Mouse (Mus musculus): ENCODE results near the gene Synpo2l. TPM values are rescaled to one million over a fixed set of nuclear protein-coding genes. Genes with fewer than 3 reads are reported as not detected.

The Synpo2l gene
- polyA plus RNA-seq, 1 experiment from 2014 or later, result 0.32 TPM

GRCm38 (mm10) chr14:20667469-20667868 lies 685 bp downstream of the Synpo2l start:
- DNase-seq (ENCODE audit: low spot score), result no peak

GRCm38 (mm10) chr14:20664436-20664835 lies 3.7 kb downstream of the Synpo2l start:
- H3K4me1 ChIP-seq (replicated peaks; ENCODE audit: insufficient read depth, low read length), result peaks cover 5% of the 10 kb centered on the region; the same call in 1 of the 2 replicates
- no peaks in the 10 kb centered on the region for H3K27me3 ChIP-seq (ENCODE audit: insufficient read depth, low read length)
- DNase-seq (ENCODE audit: low spot score) (no peak), ATAC-seq (replicated peaks; ENCODE audit: low FRiP score, low read depth) (no peak)
- H3K27ac ChIP-seq, result no peak overlapping the region
- H3K9ac ChIP-seq (ENCODE audit: low read depth, low read length), result no peak overlapping the region
- WGBS, result 63% methylated on average over 3 of the region's 3 CpGs
- H3K4me2 ChIP-seq (ENCODE audit: low read length), result no peak overlapping the region
- no peak for TF ChIP-seq CTCF (IDR thresholded peaks at IDR 0.05; ENCODE audit: low read depth)
- H3K36me3 ChIP-seq (ENCODE audit: insufficient read depth, low read length), result no peaks in the 10 kb centered on the region
- H3K4me3 ChIP-seq (replicated peaks; ENCODE audit: low read depth, low read length), result no peak overlapping the region
- no peaks in the 10 kb centered on the region for H3K9me3 ChIP-seq (replicated peaks; ENCODE audit: low read length)

More at GRCm38 (mm10) chr14:20667469-20667868, 685 bp downstream of the Synpo2l start:
- Histone ChIP-seq H3K27me3 (ENCODE audit: insufficient read depth, low read length) (no peaks in the 10 kb centered on the region), H3K4me2 (ENCODE audit: low read length) (no peak overlapping the region), H3K4me1 (replicated peaks; ENCODE audit: insufficient read depth, low read length) (0 out of 2 replicates have a peak, but pooled peaks cover 3% of the 10 kb centered on the region), H3K36me3 (ENCODE audit: insufficient read depth, low read length) (no peaks in the 10 kb centered on the region), H3K9me3 (replicated peaks; ENCODE audit: low read length) (no peaks in the 10 kb centered on the region), H3K4me3 (replicated peaks; ENCODE audit: low read depth, low read length) (no peak overlapping the region), H3K9ac (ENCODE audit: low read depth, low read length) (no peak overlapping the region), H3K27ac (no peak overlapping the region)
- no peak for ATAC-seq (replicated peaks; ENCODE audit: low FRiP score, low read depth)
- no peak for TF ChIP-seq CTCF (IDR thresholded peaks at IDR 0.05; ENCODE audit: low read depth)
- 64% methylated on average over 1 of the region's 1 CpGs for WGBS

GRCm38 (mm10) chr14:20663601-20664000 lies 4.6 kb downstream of the Synpo2l start:
- H3K27ac ChIP-seq, result no peak overlapping the region
- H3K9ac ChIP-seq (ENCODE audit: low read depth, low read length), result no peak overlapping the region
- H3K36me3 ChIP-seq (ENCODE audit: insufficient read depth, low read length), result no peaks in the 10 kb centered on the region
- peaks cover 5% of the 10 kb centered on the region; the same call in 1 of the 2 replicates for H3K4me1 ChIP-seq (replicated peaks; ENCODE audit: insufficient read depth, low read length)
- ATAC-seq (replicated peaks; ENCODE audit: low FRiP score, low read depth), result no peak
- no peak overlapping the region for H3K4me3 ChIP-seq (replicated peaks; ENCODE audit: low read depth, low read length)
- H3K4me2 ChIP-seq (ENCODE audit: low read length), result no peak overlapping the region
- DNase-seq (ENCODE audit: low spot score), result no peak
- WGBS, result 80% methylated on average over 2 of the region's 2 CpGs
- no peaks in the 10 kb centered on the region for H3K9me3 ChIP-seq (replicated peaks; ENCODE audit: low read length)
- H3K27me3 ChIP-seq (ENCODE audit: insufficient read depth, low read length), result no peaks in the 10 kb centered on the region
- no peak for TF ChIP-seq CTCF (IDR thresholded peaks at IDR 0.05; ENCODE audit: low read depth)

- Histone ChIP-seq H3K4me2 (ENCODE audit: low read length) (no peak overlapping the region), H3K4me3 (replicated peaks; ENCODE audit: low read depth, low read length) (no peak overlapping the region), H3K36me3 (ENCODE audit: insufficient read depth, low read length) (no peaks in the 10 kb centered on the region), H3K27ac (no peak overlapping the region), H3K9me3 (replicated peaks; ENCODE audit: low read length) (no peaks in the 10 kb centered on the region), H3K4me1 (replicated peaks; ENCODE audit: insufficient read depth, low read length) (peaks cover 5% of the 10 kb centered on the region; the same call in 1 of the 2 replicates), H3K27me3 (ENCODE audit: insufficient read depth, low read length) (no peaks in the 10 kb centered on the region), H3K9ac (ENCODE audit: low read depth, low read length) (no peak overlapping the region)
- TF ChIP-seq CTCF (IDR thresholded peaks at IDR 0.05; ENCODE audit: low read depth), result no peak
- WGBS, result 94% methylated on average over 3 of the region's 3 CpGs
- ATAC-seq (replicated peaks; ENCODE audit: low FRiP score, low read depth) (no peak), DNase-seq (ENCODE audit: low spot score) (no peak)
Observed at GRCm38 (mm10) chr14:20662740-20663139, 5.4 kb downstream of the Synpo2l start.

GRCm38 (mm10) chr14:20661661-20662331 lies 6.4 kb downstream of the Synpo2l start:
- DNase-seq (ENCODE audit: low spot score), result peak; percentile 47
- 12% methylated on average over 19 of the region's 19 CpGs for WGBS
- ATAC-seq (replicated peaks; ENCODE audit: low FRiP score, low read depth), result peak; percentile 38
- H3K9ac ChIP-seq (ENCODE audit: low read depth, low read length), result peak overlapping the region; percentile 66
- H3K4me1 ChIP-seq (replicated peaks; ENCODE audit: insufficient read depth, low read length), result peaks cover 5% of the 10 kb centered on the region; the same call in 1 of the 2 replicates
- peak overlapping the region; percentile 64 for H3K4me3 ChIP-seq (replicated peaks; ENCODE audit: low read depth, low read length)
- peak overlapping the region; percentile 90 for H3K27ac ChIP-seq
- peak overlapping the region; percentile 91 for H3K4me2 ChIP-seq (ENCODE audit: low read length)
- no peaks in the 10 kb centered on the region for H3K27me3 ChIP-seq (ENCODE audit: insufficient read depth, low read length)
- no peak for TF ChIP-seq CTCF (IDR thresholded peaks at IDR 0.05; ENCODE audit: low read depth)
- H3K9me3 ChIP-seq (replicated peaks; ENCODE audit: low read length), result no peaks in the 10 kb centered on the region
- H3K36me3 ChIP-seq (ENCODE audit: insufficient read depth, low read length), result no peaks in the 10 kb centered on the region

- no peaks in the 10 kb centered on the region for H3K27me3 ChIP-seq (ENCODE audit: insufficient read depth, low read length)
- peak overlapping the region; percentile 90 for H3K27ac ChIP-seq
- H3K9me3 ChIP-seq (replicated peaks; ENCODE audit: low read length), result no peaks in the 10 kb centered on the region
- H3K36me3 ChIP-seq (ENCODE audit: insufficient read depth, low read length), result no peaks in the 10 kb centered on the region
- TF ChIP-seq CTCF (IDR thresholded peaks at IDR 0.05; ENCODE audit: low read depth), result peak; percentile 94
- DNase-seq (ENCODE audit: low spot score) (peak; percentile 99), ATAC-seq (replicated peaks; ENCODE audit: low FRiP score, low read depth) (peak; percentile 86)
- peak overlapping the region; percentile 64 for H3K4me3 ChIP-seq (replicated peaks; ENCODE audit: low read depth, low read length)
- peak overlapping the region; percentile 66 for H3K9ac ChIP-seq (ENCODE audit: low read depth, low read length)
- WGBS, result 1% methylated on average over 52 of the region's 52 CpGs
- H3K4me2 ChIP-seq (ENCODE audit: low read length), result peak overlapping the region; percentile 91
- H3K4me1 ChIP-seq (replicated peaks; ENCODE audit: insufficient read depth, low read length), result peaks cover 5% of the 10 kb centered on the region; the same call in 1 of the 2 replicates
Observed at GRCm38 (mm10) chr14:20660827-20661660, 7.1 kb downstream of the Synpo2l start.
